Mouse (Mus musculus): Measurements from ENCODE around the gene Csrnp1. TPM values are rescaled to one million over a fixed set of nuclear protein-coding genes. Genes with fewer than 3 reads are reported as not detected.

Gene Csrnp1
- polyA plus RNA-seq, 1 experiment from 2014 or later = 0.75 TPM

DNA sequence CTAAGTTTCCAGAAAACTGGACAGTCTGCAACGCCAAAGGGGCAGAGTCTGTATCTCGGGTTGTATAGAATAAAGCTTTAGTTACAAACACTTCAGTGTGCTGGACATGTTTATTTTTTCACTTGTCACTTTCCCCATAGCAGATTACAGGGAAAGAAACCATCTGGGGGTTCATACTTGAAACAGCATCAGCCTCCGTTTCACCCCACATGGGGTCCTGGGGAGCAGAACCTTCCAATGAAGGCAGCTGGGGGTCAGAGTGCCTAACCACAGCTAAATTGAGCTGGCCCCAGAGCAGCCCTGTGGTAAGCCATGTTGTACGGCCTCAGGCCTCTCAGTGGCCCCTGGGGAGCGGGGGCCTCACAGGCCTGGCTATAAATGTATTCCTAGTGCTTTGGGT lies 58.0 kb downstream of the Csrnp1 start:
- H3K9me3 ChIP-seq (replicated peaks; ENCODE audit: control insufficient read depth, low read length, poor library complexity, severe bottlenecking) = no peaks in the 10 kb centered on the region
- 90% methylated on average over 5 of the region's 5 CpGs for WGBS
- ATAC-seq = no peak
- H3K9ac ChIP-seq (ENCODE audit: low read depth, low read length) = no peak overlapping the region
- no peak overlapping the region for H3K4me3 ChIP-seq (ENCODE audit: low read depth, low read length)
- H3K4me1 ChIP-seq (ENCODE audit: control insufficient read depth, insufficient read depth, low read length) = no peaks in the 10 kb centered on the region
- no peak overlapping the region for H3K27ac ChIP-seq (ENCODE audit: low read length)
- no peaks in the 10 kb centered on the region for H3K27me3 ChIP-seq (ENCODE audit: control insufficient read depth, insufficient read depth, low read depth, low read length)
- H3K4me2 ChIP-seq (ENCODE audit: low read length) = no peak overlapping the region
- H3K36me3 ChIP-seq (ENCODE audit: control insufficient read depth, insufficient read depth, low read length) = peaks cover 58% of the 10 kb centered on the region

DNA sequence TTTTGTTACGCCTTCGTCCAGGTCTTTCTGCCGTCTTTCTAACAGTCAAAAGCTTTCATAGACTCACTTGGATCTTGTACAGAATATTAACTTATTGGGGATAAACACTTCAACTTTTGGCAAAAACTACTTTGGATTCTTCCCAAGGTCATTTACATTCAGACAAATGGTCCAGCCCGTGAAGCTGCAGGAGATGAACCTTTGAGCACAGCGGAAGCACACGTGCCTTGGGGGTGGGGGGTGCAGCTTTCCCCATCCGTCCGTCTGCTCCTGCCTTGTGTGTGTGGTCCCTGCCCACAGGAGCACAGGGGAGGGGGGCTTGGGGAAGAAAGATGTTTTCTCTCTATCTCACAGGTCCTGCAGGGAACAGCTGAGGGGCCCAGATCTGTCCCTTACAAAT lies 58.7 kb downstream of the Csrnp1 start:
- Histone ChIP-seq H3K9me3 (replicated peaks; ENCODE audit: control insufficient read depth, low read length, poor library complexity, severe bottlenecking) (no peaks in the 10 kb centered on the region), H3K4me2 (ENCODE audit: low read length) (no peak overlapping the region), H3K4me3 (ENCODE audit: low read depth, low read length) (no peak overlapping the region), H3K4me1 (ENCODE audit: control insufficient read depth, insufficient read depth, low read length) (no peaks in the 10 kb centered on the region), H3K27me3 (ENCODE audit: control insufficient read depth, insufficient read depth, low read depth, low read length) (no peaks in the 10 kb centered on the region), H3K27ac (ENCODE audit: low read length) (no peak overlapping the region), H3K36me3 (ENCODE audit: control insufficient read depth, insufficient read depth, low read length) (peaks cover 55% of the 10 kb centered on the region), H3K9ac (ENCODE audit: low read depth, low read length) (no peak overlapping the region)
- no peak for ATAC-seq
- whole genome bisulfite sequencing = 77% methylated on average over 8 of the region's 8 CpGs

DNA sequence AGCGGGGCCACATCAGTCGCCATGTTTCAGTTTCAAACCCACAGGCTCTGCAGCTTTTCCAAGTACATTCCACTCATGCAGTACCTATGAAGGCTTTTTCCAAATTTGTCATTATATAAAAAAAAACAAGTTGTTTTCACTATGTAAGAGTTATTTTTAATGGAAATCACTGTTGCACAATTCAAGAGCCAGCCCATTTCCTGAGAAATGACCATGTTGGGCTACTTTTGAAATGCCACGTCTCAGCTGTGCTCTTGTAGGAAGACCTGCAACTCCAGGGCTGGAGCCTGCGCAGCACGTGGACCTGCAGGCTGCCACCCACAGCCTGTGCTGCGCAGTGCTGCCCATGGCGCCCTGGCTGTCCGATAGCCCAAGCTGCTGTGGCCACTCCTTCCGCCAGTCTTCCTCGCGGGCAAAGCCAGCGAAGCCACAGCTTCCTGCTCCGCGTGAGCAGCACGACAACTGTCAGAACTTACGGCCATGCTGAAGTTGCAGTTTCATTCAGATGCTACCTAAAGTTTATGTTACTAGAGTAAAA lies 59.3 kb downstream of the Csrnp1 start:
- ATAC-seq = no peak
- Histone ChIP-seq H3K9me3 (replicated peaks; ENCODE audit: control insufficient read depth, low read length, poor library complexity, severe bottlenecking) (no peaks in the 10 kb centered on the region), H3K27ac (ENCODE audit: low read length) (no peak overlapping the region), H3K4me2 (ENCODE audit: low read length) (no peak overlapping the region), H3K36me3 (ENCODE audit: control insufficient read depth, insufficient read depth, low read length) (peaks cover 55% of the 10 kb centered on the region), H3K27me3 (ENCODE audit: control insufficient read depth, insufficient read depth, low read depth, low read length) (no peaks in the 10 kb centered on the region), H3K4me1 (ENCODE audit: control insufficient read depth, insufficient read depth, low read length) (no peaks in the 10 kb centered on the region), H3K4me3 (ENCODE audit: low read depth, low read length) (no peak overlapping the region), H3K9ac (ENCODE audit: low read depth, low read length) (no peak overlapping the region)
- 93% methylated on average over 16 of the region's 16 CpGs for WGBS

GRCm38 (mm10) chr9:119923462-119923861 lies 61.0 kb downstream of the Csrnp1 start:
- H3K9ac ChIP-seq (ENCODE audit: low read depth, low read length) = no peak overlapping the region
- no peak overlapping the region for H3K4me2 ChIP-seq (ENCODE audit: low read length)
- 91% methylated on average over 4 of the region's 4 CpGs for WGBS
- H3K9me3 ChIP-seq (replicated peaks; ENCODE audit: control insufficient read depth, low read length, poor library complexity, severe bottlenecking) = no peaks in the 10 kb centered on the region
- no peak overlapping the region for H3K27ac ChIP-seq (ENCODE audit: low read length)
- no peaks in the 10 kb centered on the region for H3K4me1 ChIP-seq (ENCODE audit: control insufficient read depth, insufficient read depth, low read length)
- no peak overlapping the region for H3K4me3 ChIP-seq (ENCODE audit: low read depth, low read length)
- H3K27me3 ChIP-seq (ENCODE audit: control insufficient read depth, insufficient read depth, low read depth, low read length) = no peaks in the 10 kb centered on the region
- H3K36me3 ChIP-seq (ENCODE audit: control insufficient read depth, insufficient read depth, low read length) = peaks cover 61% of the 10 kb centered on the region
- no peak for ATAC-seq

Other genes starting within 250 kb of the Csrnp1 start
- gene Scn11a, start 159.2 kb downstream of the Csrnp1 start, polyA plus RNA-seq (2015; fragmentation: Nextera tagmentation; extraction: Ambion mirVana) = 0.20 TPM in 2 replicates
- gene Wdr48, start 89.8 kb downstream of the Csrnp1 start, polyA plus RNA-seq (2015; fragmentation: Nextera tagmentation; extraction: Ambion mirVana) = 68.2 and 73.7 TPM in 2 replicates
- gene Gorasp1, start 47.1 kb downstream of the Csrnp1 start, polyA plus RNA-seq (2015; fragmentation: Nextera tagmentation; extraction: Ambion mirVana) = 27.3 and 29.2 TPM in 2 replicates
- 1.0 and 1.3 TPM in 2 replicates for gene Ttc21a, start 47.1 kb downstream of the Csrnp1 start, polyA plus RNA-seq (2015; fragmentation: Nextera tagmentation; extraction: Ambion mirVana)
- gene Xirp1, start 38.9 kb upstream of the Csrnp1 start, polyA plus RNA-seq (2015; fragmentation: Nextera tagmentation; extraction: Ambion mirVana) = not detected in 2 replicates
- gene Cx3cr1, start 85.2 kb upstream of the Csrnp1 start, polyA plus RNA-seq (2015; fragmentation: Nextera tagmentation; extraction: Ambion mirVana) = 7.6 and 8.0 TPM in 2 replicates
- gene Ccr8, start 107.5 kb upstream of the Csrnp1 start, polyA plus RNA-seq (2015; fragmentation: Nextera tagmentation; extraction: Ambion mirVana) = not detected in 2 replicates
- gene Slc25a38, start 125.7 kb upstream of the Csrnp1 start, polyA plus RNA-seq (2015; fragmentation: Nextera tagmentation; extraction: Ambion mirVana) = 38.0 and 43.6 TPM in 2 replicates
- 846 and 879 TPM in 2 replicates for gene Rpsa, start 143.0 kb upstream of the Csrnp1 start, polyA plus RNA-seq (2015; fragmentation: Nextera tagmentation; extraction: Ambion mirVana)
- gene Mobp, start 165.0 kb upstream of the Csrnp1 start, polyA plus RNA-seq (2015; fragmentation: Nextera tagmentation; extraction: Ambion mirVana) = 0.10 TPM in 1 of 2 replicates, not detected in the other